Mouse (Mus musculus): ENCODE measurements around the gene Tubgcp2. TPM values are rescaled to one million over a fixed set of nuclear protein-coding genes. Genes with fewer than 3 reads are reported as not detected.

Tubgcp2 gene
- total and polyA plus RNA-seq, 3 experiments: 42.5 to 50.4 (median 46.7) TPM

GRCm38 (mm10) chr7:139970979-139971378 lies 65.5 kb downstream of the Tubgcp2 start:
- Histone ChIP-seq H3K4me3 (replicated peaks in 1 of 3; ENCODE audit: low read depth in 2 of 3, low read length in 2 of 3, poor library complexity in 1 of 3) (peak overlapping the region in 1 of 3 experiments; percentile 45), H3K36me3 (replicated peaks in 1 of 2; ENCODE audit: control insufficient read depth in 1 of 2, insufficient read depth in 1 of 2, low read length in 1 of 2) (no peaks in the 10 kb centered on the region), H3K9ac (ENCODE audit: insufficient read depth, low read depth) (peak overlapping the region; percentile 23), H3K27me3 (replicated peaks) (no peaks in the 10 kb centered on the region), H3K4me2 (ENCODE audit: insufficient read depth, low read depth, poor library complexity, severe bottlenecking) (no peak overlapping the region), H3K4me1 (ENCODE audit: control insufficient read depth in 1 of 2, insufficient read depth in 2 of 2) (peaks cover 59 to 89% of the 10 kb centered on the region in 2 experiments), H3K9me3 (replicated peaks; ENCODE audit: low read length) (no peaks in the 10 kb centered on the region), H3K79me2 (replicated peaks; ENCODE audit: control insufficient read depth, extremely low read depth, insufficient read depth, poor library complexity, severe bottlenecking) (no peaks in the 10 kb centered on the region), H3K27ac (ENCODE audit: insufficient read depth, low read depth) (peak overlapping the region; percentile 99)
- in situ Hi-C loops (cut with MboI; ENCODE audit: low pct_ligation_motif_present, low pct_unique_long_range_greater_than_20kb, low sequenced_read_pairs): no loop called here
- dilution Hi-C loops (cut with MboI; ENCODE audit: extremely low pct_ligation_motif_present, extremely low pct_unique_long_range_greater_than_20kb, low sequenced_read_pairs): no loop called here
- no peak for DNase-seq (ENCODE audit: extremely low read depth)
- TF ChIP-seq E2F4 (IDR thresholded peaks at IDR 0.05; ENCODE audit: insufficient replicate concordance, low read depth, low read length) (no peak), JUND (conservative IDR thresholded peaks at IDR 0.05; ENCODE audit: low read depth, low read length) (no peak), CHD2 (IDR thresholded peaks at IDR 0.05; ENCODE audit: low read length) (0 out of 2 replicates have a peak, but pooled peaks have one; percentile 37), MAX (IDR thresholded peaks at IDR 0.05; ENCODE audit: low read length) (peak; percentile 69), NRF1 (IDR thresholded peaks at IDR 0.05; ENCODE audit: low read depth, low read length) (0 out of 2 replicates have a peak, but pooled peaks have one; percentile 14), MXI1 (IDR thresholded peaks at IDR 0.05; ENCODE audit: low read depth, low read length) (peak; percentile 55)

GRCm38 (mm10) chr7:139970216-139970919 lies 66.1 kb downstream of the Tubgcp2 start:
- peak; percentile 90 for DNase-seq (ENCODE audit: extremely low read depth)
- H3K27me3 ChIP-seq (replicated peaks): no peaks in the 10 kb centered on the region
- H3K9me3 ChIP-seq (replicated peaks; ENCODE audit: low read length): no peaks in the 10 kb centered on the region
- H3K27ac ChIP-seq (ENCODE audit: insufficient read depth, low read depth): peak overlapping the region; percentile 99
- H3K79me2 ChIP-seq (replicated peaks; ENCODE audit: control insufficient read depth, extremely low read depth, insufficient read depth, poor library complexity, severe bottlenecking): no peaks in the 10 kb centered on the region
- peak overlapping the region; percentile 76 for H3K4me2 ChIP-seq (ENCODE audit: insufficient read depth, low read depth, poor library complexity, severe bottlenecking)
- H3K9ac ChIP-seq (ENCODE audit: insufficient read depth, low read depth): peak overlapping the region; percentile 69
- H3K4me1 ChIP-seq (ENCODE audit: control insufficient read depth in 1 of 2, insufficient read depth in 2 of 2): peaks cover 63 to 90% of the 10 kb centered on the region in 2 experiments
- no peaks in the 10 kb centered on the region for H3K36me3 ChIP-seq (replicated peaks in 1 of 2; ENCODE audit: control insufficient read depth in 1 of 2, insufficient read depth in 1 of 2, low read length in 1 of 2)
- peak overlapping the region in 1 of 3 experiments; percentile 45 for H3K4me3 ChIP-seq (replicated peaks in 1 of 3; ENCODE audit: low read depth in 2 of 3, low read length in 2 of 3, poor library complexity in 1 of 3)
- in situ Hi-C loops (cut with MboI; ENCODE audit: low pct_ligation_motif_present, low pct_unique_long_range_greater_than_20kb, low sequenced_read_pairs): no loop called here
- dilution Hi-C loops (cut with MboI; ENCODE audit: extremely low pct_ligation_motif_present, extremely low pct_unique_long_range_greater_than_20kb, low sequenced_read_pairs): no loop called here
- TF ChIP-seq EP300 (IDR thresholded peaks at IDR 0.05; ENCODE audit: low read length): peak; percentile 90
- peak; percentile 100 for TF ChIP-seq CHD1 (IDR thresholded peaks at IDR 0.05; ENCODE audit: low read depth, low read length)
- TF ChIP-seq MXI1 (IDR thresholded peaks at IDR 0.05; ENCODE audit: low read depth, low read length): peak; percentile 83
- peak; percentile 93 for TF ChIP-seq MYC (IDR thresholded peaks at IDR 0.05; ENCODE audit: low read depth, low read length)
- peak; percentile 90 for TF ChIP-seq ELF1 (IDR thresholded peaks at IDR 0.05; ENCODE audit: low read depth, low read length)
- peak; percentile 72 for TF ChIP-seq CHD2 (IDR thresholded peaks at IDR 0.05; ENCODE audit: low read length)
- TF ChIP-seq MAX (IDR thresholded peaks at IDR 0.05; ENCODE audit: low read length): peak; percentile 90
- peak; percentile 89 for TF ChIP-seq MEF2A (IDR thresholded peaks at IDR 0.05; ENCODE audit: borderline replicate concordance, low read depth, low read length)
- peak; percentile 89 for TF ChIP-seq ETS1 (conservative IDR thresholded peaks at IDR 0.05; ENCODE audit: low read depth, low read length)
- TF ChIP-seq SMC3 (IDR thresholded peaks at IDR 0.05; ENCODE audit: low read depth, low read length): no peak; the same call in 1 of the 2 replicates
- TF ChIP-seq MAFK (IDR thresholded peaks at IDR 0.05; ENCODE audit: insufficient replicate concordance, low read length): 0 out of 2 replicates have a peak, but pooled peaks have one; percentile 57
- no peak; the same call in none of the 2 replicates for TF ChIP-seq ZMIZ1 (IDR thresholded peaks at IDR 0.05; ENCODE audit: low read depth, low read length)
- TF ChIP-seq TBP (conservative IDR thresholded peaks at IDR 0.05; ENCODE audit: low read depth, low read length): peak; percentile 65
- peak; percentile 90 for TF ChIP-seq BHLHE40 (IDR thresholded peaks at IDR 0.05; ENCODE audit: low read depth, low read length)
- TF ChIP-seq SIN3A (IDR thresholded peaks at IDR 0.05; ENCODE audit: low read length): peak; percentile 22; the same call in 1 of the 2 replicates
- TF ChIP-seq RAD21 (IDR thresholded peaks at IDR 0.05; ENCODE audit: low read depth, low read length): no peak; the same call in none of the 2 replicates
- TF ChIP-seq UBTF (IDR thresholded peaks at IDR 0.05; ENCODE audit: low read depth, low read length): peak; percentile 58; the same call in 1 of the 2 replicates
- TF ChIP-seq POLR2A (IDR thresholded peaks at IDR 0.05; ENCODE audit: low read depth, low read length): peak; percentile 61
- TF ChIP-seq HCFC1 (IDR thresholded peaks at IDR 0.05; ENCODE audit: low read depth, low read length): no peak; the same call in 1 of the 2 replicates
- TF ChIP-seq JUND (conservative IDR thresholded peaks at IDR 0.05; ENCODE audit: low read depth, low read length): no peak
- no peak for TF ChIP-seq CTCF (conservative IDR thresholded peaks at IDR 0.05 in 1 of 2, IDR thresholded peaks at IDR 0.05 in 1 of 2; ENCODE audit: low read depth in 2 of 2, low read length in 2 of 2)
- TF ChIP-seq RCOR1 (conservative IDR thresholded peaks at IDR 0.05; ENCODE audit: low read depth, low read length): peak; percentile 29
- TF ChIP-seq NRF1 (IDR thresholded peaks at IDR 0.05; ENCODE audit: low read depth, low read length): 0 out of 2 replicates have a peak, but pooled peaks have one; percentile 38
- TF ChIP-seq JUN (IDR thresholded peaks at IDR 0.05; ENCODE audit: insufficient read depth, low read depth, low read length): no peak; the same call in 1 of the 2 replicates
- TF ChIP-seq E2F4 (IDR thresholded peaks at IDR 0.05; ENCODE audit: insufficient replicate concordance, low read depth, low read length): no peak
- TF ChIP-seq POLR2AphosphoS2 (IDR thresholded peaks at IDR 0.05; ENCODE audit: low read depth, low read length): peak; percentile 56; the same call in 1 of the 2 replicates
- TF ChIP-seq IRF4 (IDR thresholded peaks at IDR 0.05; ENCODE audit: low read depth, low read length): peak; percentile 89; the same call in 1 of the 2 replicates
- no peak for TF ChIP-seq KAT2A (IDR thresholded peaks at IDR 0.05; ENCODE audit: insufficient replicate concordance, low read length)
- TF ChIP-seq ZNF384 (IDR thresholded peaks at IDR 0.05; ENCODE audit: low read depth, low read length): peak; percentile 99

Measured in CH12.LX (cell line).